Mouse (Mus musculus) intestine, embryonic 16.5 days (tissue): ENCODE measurements around the gene Scyl3. TPM values are rescaled to one million over a fixed set of nuclear protein-coding genes. Genes with fewer than 3 reads are reported as not detected.
A peak's percentile ranks its signal among the peaks of the same experiment; 100 is the strongest.

Experiments
- ATAC-seq: fragments of 200-750 bp; cut with Nextera tagmentation; 2 replicates; pipeline ENCODE4 v1.8.0; 2017; ENCODE audit warnings: moderate TSS enrichment, moderate library complexity
- H3K27ac ChIP-seq: fragments of 300-500 bp; sonication (generic); 2 replicates; pipeline ENCODE4 v1.5.1; 2014; ENCODE audit warnings: mild to moderate bottlenecking, low read length
- H3K27me3 ChIP-seq: fragments of 300-500 bp; sonication (generic); replicated peaks from 2 replicates; pipeline ENCODE4 v1.6.1; 2014; ENCODE audit warnings: low read length, control low read depth, mixed read lengths; ENCODE audit not compliant: control insufficient read depth, insufficient read depth
- H3K36me3 ChIP-seq: fragments of 300-500 bp; sonication (generic); 2 replicates; pipeline ENCODE4 v1.6.1; 2014; ENCODE audit warnings: low read length, control low read depth; ENCODE audit not compliant: control insufficient read depth, insufficient read depth
- H3K4me1 ChIP-seq: fragments of 300-500 bp; sonication (generic); 2 replicates; pipeline ENCODE4 v1.6.1; 2014; ENCODE audit warnings: low read length, control low read depth, mixed read lengths; ENCODE audit not compliant: control insufficient read depth, insufficient read depth
- H3K4me2 ChIP-seq: fragments of 300-500 bp; sonication (generic); 2 replicates; pipeline ENCODE4 v1.6.1; 2014; ENCODE audit warnings: low read depth, low read length, control low read depth
- H3K4me3 ChIP-seq: fragments of 300-500 bp; sonication (generic); 2 replicates; pipeline ENCODE4 v1.5.1; 2014; ENCODE audit warnings: mild to moderate bottlenecking, low read length
- H3K9ac ChIP-seq: fragments of 300-500 bp; sonication (generic); 2 replicates; pipeline ENCODE4 v1.6.1; 2014; ENCODE audit warnings: low read depth, low read length
- H3K9me3 ChIP-seq: fragments of 300-500 bp; sonication (generic); 2 replicates; pipeline ENCODE4 v1.6.1; 2016; ENCODE audit warnings: low read length, control low read depth; ENCODE audit not compliant: control insufficient read depth
- WGBS: fragments of 180-500 bp; shearing (Covaris S2); extraction: QIAGEN DNeasy Blood & Tissue Kit; methylation state at CpG from one replicate; pipeline ENCODE4 v1.1.7; 2014; 5-methylcytosine and 5-hydroxymethylcytosine counted together
- polyA plus RNA-seq: library from polyadenylated mRNA; unstranded; fragments of >200 nt; fragmentation: Nextera tagmentation; extraction: Ambion mirVana; gene quantifications from 2 replicates; pipeline ENCODE4 v1.2.1, GENCODE M21; 2015

The Scyl3 gene
- polyA plus RNA-seq, 1 experiment from 2014 or later = 12.9 TPM

GRCm38 (mm10) chr1:163908389-163908788 lies 20.5 kb upstream of the Scyl3 start:
- Histone ChIP-seq H3K4me2 (no peak overlapping the region), H3K9me3 (no peaks in the 10 kb centered on the region), H3K4me3 (no peak overlapping the region), H3K27ac (no peak overlapping the region), H3K4me1 (no peaks in the 10 kb centered on the region), H3K36me3 (no peaks in the 10 kb centered on the region), H3K27me3 (no peaks in the 10 kb centered on the region), H3K9ac (no peak overlapping the region)
- no peak for ATAC-seq
- 44% methylated on average over 11 of the region's 11 CpGs for WGBS

GRCm38 (mm10) chr1:163910343-163910742 lies 18.6 kb upstream of the Scyl3 start:
- WGBS = 6% methylated on average over 2 of the region's 2 CpGs
- H3K4me3 ChIP-seq = no peak overlapping the region
- no peak overlapping the region for H3K9ac ChIP-seq
- no peaks in the 10 kb centered on the region for H3K4me1 ChIP-seq
- no peak overlapping the region for H3K4me2 ChIP-seq
- ATAC-seq = peak; percentile 56; the same call in 1 of the 2 replicates
- no peaks in the 10 kb centered on the region for H3K27me3 ChIP-seq
- H3K36me3 ChIP-seq = no peaks in the 10 kb centered on the region
- no peaks in the 10 kb centered on the region for H3K9me3 ChIP-seq
- H3K27ac ChIP-seq = no peak overlapping the region

- Histone ChIP-seq H3K4me1 (no peaks in the 10 kb centered on the region), H3K4me2 (no peak overlapping the region), H3K9ac (no peak overlapping the region), H3K27ac (no peak overlapping the region), H3K27me3 (no peaks in the 10 kb centered on the region), H3K4me3 (no peak overlapping the region), H3K36me3 (no peaks in the 10 kb centered on the region), H3K9me3 (no peaks in the 10 kb centered on the region)
- ATAC-seq = no peak
- WGBS = 93% methylated on average over 9 of the region's 9 CpGs
Observed at GRCm38 (mm10) chr1:163910785-163911184, 18.1 kb upstream of the Scyl3 start.

GRCm38 (mm10) chr1:163911981-163912380 lies 16.9 kb upstream of the Scyl3 start:
- WGBS = 89% methylated on average over 11 of the region's 11 CpGs
- Histone ChIP-seq H3K4me1 (no peaks in the 10 kb centered on the region), H3K9me3 (no peaks in the 10 kb centered on the region), H3K27ac (no peak overlapping the region), H3K36me3 (no peaks in the 10 kb centered on the region), H3K4me3 (no peak overlapping the region), H3K4me2 (no peak overlapping the region), H3K9ac (no peak overlapping the region), H3K27me3 (no peaks in the 10 kb centered on the region)
- ATAC-seq = no peak

- 73% methylated on average over 5 of the region's 5 CpGs for WGBS
Observed at GRCm38 (mm10) chr1:163917349-163918160, 11.3 kb upstream of the Scyl3 start.

GRCm38 (mm10) chr1:163924093-163924492 lies 4.8 kb upstream of the Scyl3 start:
- no peaks in the 10 kb centered on the region for H3K36me3 ChIP-seq
- H3K27me3 ChIP-seq = no peaks in the 10 kb centered on the region
- H3K4me1 ChIP-seq = no peaks in the 10 kb centered on the region
- no peak overlapping the region for H3K27ac ChIP-seq
- no peaks in the 10 kb centered on the region for H3K9me3 ChIP-seq
- 73% methylated on average over 8 of the region's 8 CpGs for WGBS
- no peak overlapping the region for H3K4me2 ChIP-seq
- no peak overlapping the region for H3K4me3 ChIP-seq
- H3K9ac ChIP-seq = no peak overlapping the region
- ATAC-seq = no peak

More at GRCm38 (mm10) chr1:163917349-163918160, 11.3 kb upstream of the Scyl3 start:
- no peak overlapping the region for H3K9ac ChIP-seq
- no peak overlapping the region for H3K27ac ChIP-seq
- ATAC-seq = no peak
- no peak overlapping the region for H3K4me2 ChIP-seq
- H3K9me3 ChIP-seq = no peaks in the 10 kb centered on the region
- H3K4me3 ChIP-seq = no peak overlapping the region
- H3K36me3 ChIP-seq = no peaks in the 10 kb centered on the region
- H3K27me3 ChIP-seq = no peaks in the 10 kb centered on the region
- no peaks in the 10 kb centered on the region for H3K4me1 ChIP-seq

GRCm38 (mm10) chr1:163929636-163930457 lies 947 bp downstream of the Scyl3 start:
- under 1% methylated on average over 73 of the region's 77 CpGs for WGBS
- peaks cover 8% of the 10 kb centered on the region for H3K4me1 ChIP-seq
- H3K9me3 ChIP-seq = no peaks in the 10 kb centered on the region
- peak overlapping the region; percentile 95 for H3K9ac ChIP-seq
- peak; percentile 97 for ATAC-seq
- H3K4me2 ChIP-seq = peak overlapping the region; percentile 73
- H3K27me3 ChIP-seq = no peaks in the 10 kb centered on the region
- peak overlapping the region; percentile 90 for H3K27ac ChIP-seq
- H3K36me3 ChIP-seq = peaks cover 2% of the 10 kb centered on the region; the same call in 1 of the 2 replicates
- H3K4me3 ChIP-seq = peak overlapping the region; percentile 96

- H3K9ac ChIP-seq = peak overlapping the region; percentile 95
- peaks cover 2% of the 10 kb centered on the region; the same call in 1 of the 2 replicates for H3K36me3 ChIP-seq
- peaks cover 8% of the 10 kb centered on the region for H3K4me1 ChIP-seq
- peak overlapping the region; percentile 73 for H3K4me2 ChIP-seq
- H3K4me3 ChIP-seq = peak overlapping the region; percentile 96
- H3K9me3 ChIP-seq = no peaks in the 10 kb centered on the region
- 2% methylated on average over 12 of the region's 12 CpGs for WGBS
- H3K27me3 ChIP-seq = no peaks in the 10 kb centered on the region
- peak overlapping the region; percentile 90 for H3K27ac ChIP-seq
- peak; percentile 25; the same call in 1 of the 2 replicates for ATAC-seq
Observed at GRCm38 (mm10) chr1:163930458-163930794, 1.5 kb downstream of the Scyl3 start.

- Histone ChIP-seq H3K27ac (no peak overlapping the region), H3K9me3 (no peaks in the 10 kb centered on the region), H3K36me3 (peaks cover 2% of the 10 kb centered on the region; the same call in 1 of the 2 replicates), H3K4me2 (no peak overlapping the region), H3K4me1 (peaks cover 8% of the 10 kb centered on the region), H3K27me3 (no peaks in the 10 kb centered on the region), H3K4me3 (no peak overlapping the region), H3K9ac (no peak overlapping the region)
- 88% methylated on average over 8 of the region's 8 CpGs for WGBS
- no peak for ATAC-seq
Observed at GRCm38 (mm10) chr1:163931801-163932200, 2.9 kb downstream of the Scyl3 start.
